Mouse (Mus musculus) MEL-GATA-1-ER (cell line): ENCODE data around the gene Vmn2r22.
A peak's percentile ranks its signal among the peaks of the same experiment; 100 is the strongest.
"Not testable (repeated sequence)": the region's sequence is repeated elsewhere in the genome, so short reads cannot be mapped to it uniquely, and the experiment has no call there.

Experiments
- DNase-seq: peaks from one replicate; pipeline ENCODE4 v3.0.0-alpha.2; 2012; ENCODE audit warnings: low read depth; ENCODE audit errors: extremely low read depth

The Vmn2r22 gene

GRCm38 (mm10) chr6:123650625-123651024 lies at the start of gene Vmn2r22:
Gene Vmn2r22, minus strand, starts transcription at chr6:123650725.
- not testable (repeated sequence) for DNase-seq

- no peak for DNase-seq
Observed at GRCm38 (mm10) chr6:123697213-123697612, 46.7 kb upstream of the Vmn2r22 start.

- not testable (repeated sequence) for DNase-seq
Observed at GRCm38 (mm10) chr6:123696639-123697038, 46.1 kb upstream of the Vmn2r22 start.

- peak; percentile 44 for DNase-seq
Observed at GRCm38 (mm10) chr6:123657040-123657439, 6.5 kb upstream of the Vmn2r22 start.

- DNase-seq, result not testable (repeated sequence)
Observed at GRCm38 (mm10) chr6:123639394-123639793, 11.1 kb downstream of the Vmn2r22 start.

- not testable (repeated sequence) for DNase-seq
Observed at GRCm38 (mm10) chr6:123623784-123624183, 26.7 kb downstream of the Vmn2r22 start.

- not testable (repeated sequence) for DNase-seq
Observed at GRCm38 (mm10) chr6:123588368-123588767, 62.2 kb downstream of the Vmn2r22 start.

GRCm38 (mm10) chr6:123587796-123588328 lies 62.7 kb downstream of the Vmn2r22 start:
- not testable (repeated sequence) for DNase-seq

- not testable (repeated sequence) for DNase-seq
Observed at GRCm38 (mm10) chr6:123583988-123584387, 66.5 kb downstream of the Vmn2r22 start.

- not testable (repeated sequence) for DNase-seq
Observed at GRCm38 (mm10) chr6:123574698-123575097, 75.8 kb downstream of the Vmn2r22 start.
